Mouse (Mus musculus) Patski (cell line): ENCODE measurements at regions not wholly inside any gene's neighbourhood (a gene's known extent, or its start where the extent isn't known, plus 50 kb on each side); places are given as distances from the start of the nearest gene placed in this dataset.

Source experiments
- ATAC-seq: fragments of 100-300 bp; one replicate; pipeline ENCODE4 v1.8.0; 2021
- CTCF ChIA-PET: fragments of 350-600 bp; sonication (Branson Sonifier 250); formaldehyde crosslinking; loops from one replicate; lab custom pipeline; 2022; ENCODE audit warnings: inconsistent platforms; lab: Charles Lee
- POLR2A ChIA-PET: fragments of 350-600 bp; sonication (Branson Sonifier 250); formaldehyde crosslinking; loops from one replicate; lab custom pipeline; 2022; ENCODE audit warnings: antibody characterized with exemption, inconsistent platforms; lab: Charles Lee
- DNase-seq: peaks from one replicate; pipeline ENCODE4 v3.0.0-alpha.2; 2011; ENCODE audit warnings: low read depth, low spot score
- H3K27me3 ChIP-seq: fragments of 371-371 bp; one replicate; pipeline ENCODE4 v1.5.1; 2021
- CTCF ChIP-seq: fragments of 100-300 bp; IDR thresholded peaks from one replicate; pipeline ENCODE4 v1.5.1; 2021
- in situ Hi-C: fragments of 300-500 bp; cut with MboI; formaldehyde crosslinking; loops from 3 replicates; pipeline ENCODE4 v1.11.1; 2018; ENCODE audit warnings: low pct_unique_long_range_greater_than_20kb, mixed read lengths

- ChIA-PET POLR2A (interaction anchor here (0.5 kb wide), 1 partner anchor 19 kb away, joined by 3 read pairs; no protein-coding TSS in a partner anchor), CTCF (no interaction called here)
- ATAC-seq (no peak), DNase-seq (no peak)
- in situ Hi-C loops = no loop called here
- TF ChIP-seq CTCF = no peak
- no peaks in the 10 kb centered on the region for H3K27me3 ChIP-seq
These were observed 144.8 kb downstream of the Efnb2 start for GRCm38 (mm10) chr8:8516272-8516671.

GRCm38 (mm10) chr8:8499921-8500320 is 161.1 kb downstream of the Efnb2 start:
- no peak for TF ChIP-seq CTCF
- ChIA-PET CTCF (no interaction called here), POLR2A (no interaction called here)
- in situ Hi-C loops = no loop called here
- ATAC-seq = no peak
- no peak for DNase-seq
- H3K27me3 ChIP-seq = no peaks in the 10 kb centered on the region

- H3K27me3 ChIP-seq = no peaks in the 10 kb centered on the region
- no peak for ATAC-seq
- ChIA-PET CTCF (interaction anchor here (1.2 kb wide), 1 partner anchor 9 kb away, joined by 3 read pairs; no protein-coding TSS in a partner anchor), POLR2A (no interaction called here)
- in situ Hi-C loops = no loop called here
- no peak for DNase-seq
- TF ChIP-seq CTCF = no peak
These were observed 162.3 kb downstream of the Efnb2 start for GRCm38 (mm10) chr8:8498753-8499152.

- H3K27me3 ChIP-seq = no peaks in the 10 kb centered on the region
- no peak for ATAC-seq
- ChIA-PET POLR2A (interaction anchor here (0.7 kb wide), 1 partner anchor 9 kb away, joined by 3 read pairs; no protein-coding TSS in a partner anchor), CTCF (interaction anchor here (1.2 to 1.3 kb wide), 2 partner anchors 14 to 15 kb away, joined by 3 to 4 read pairs; no protein-coding TSS in a partner anchor)
- DNase-seq = no peak
- in situ Hi-C loops = no loop called here
- TF ChIP-seq CTCF = no peak
These were observed 165.6 kb downstream of the Efnb2 start for GRCm38 (mm10) chr8:8495472-8495871.

GRCm38 (mm10) chr8:8494281-8494680 is 166.8 kb downstream of the Efnb2 start:
- no peaks in the 10 kb centered on the region for H3K27me3 ChIP-seq
- DNase-seq (no peak), ATAC-seq (no peak)
- in situ Hi-C loops = no loop called here
- POLR2A ChIA-PET = no interaction called here
- no peak for TF ChIP-seq CTCF
- CTCF ChIA-PET = no interaction called here

- CTCF ChIA-PET = no interaction called here
- ATAC-seq (no peak), DNase-seq (no peak)
- no peak for TF ChIP-seq CTCF
- no peaks in the 10 kb centered on the region for H3K27me3 ChIP-seq
- POLR2A ChIA-PET = no interaction called here
- in situ Hi-C loops = no loop called here
These were observed 169.1 kb downstream of the Efnb2 start for GRCm38 (mm10) chr8:8491908-8492307.

- DNase-seq (no peak), ATAC-seq (no peak)
- POLR2A ChIA-PET = no interaction called here
- no peak for TF ChIP-seq CTCF
- CTCF ChIA-PET = interaction anchor here (1.2 to 1.3 kb wide), 2 partner anchors 8 to 34 kb away, joined by 3 read pairs; no protein-coding TSS in a partner anchor
- no peaks in the 10 kb centered on the region for H3K27me3 ChIP-seq
- in situ Hi-C loops = no loop called here
These were observed 171.3 kb downstream of the Efnb2 start for GRCm38 (mm10) chr8:8489784-8490183.

GRCm38 (mm10) chr8:8488695-8489571 is 172.1 kb downstream of the Efnb2 start:
- in situ Hi-C loops = no loop called here
- peak; percentile 35 for DNase-seq
- ATAC-seq = peak; percentile 82
- ChIA-PET CTCF (interaction anchor here (1.2 to 1.4 kb wide), 4 partner anchors 9 to 34 kb away, joined by 3 to 4 read pairs (median 3); no protein-coding TSS in a partner anchor), POLR2A (interaction anchor here (1.2 kb wide), 1 partner anchor 9 kb away, joined by 3 read pairs; no protein-coding TSS in a partner anchor)
- H3K27me3 ChIP-seq = no peaks in the 10 kb centered on the region
- no peak for TF ChIP-seq CTCF

- ATAC-seq (no peak), DNase-seq (no peak)
- no peaks in the 10 kb centered on the region for H3K27me3 ChIP-seq
- in situ Hi-C loops = no loop called here
- CTCF ChIA-PET = interaction anchor here (1.2 to 1.4 kb wide), 3 partner anchors 26 to 35 kb away, joined by 3 to 4 read pairs (median 3); no protein-coding TSS in a partner anchor
- TF ChIP-seq CTCF = no peak
- POLR2A ChIA-PET = interaction anchor here (1.2 kb wide), 1 partner anchor 9 kb away, joined by 3 read pairs; no protein-coding TSS in a partner anchor
These were observed 172.8 kb downstream of the Efnb2 start for GRCm38 (mm10) chr8:8488191-8488694.

- ChIA-PET CTCF (interaction anchor here (1.4 kb wide), 1 partner anchor 33 kb away, joined by 4 read pairs; no protein-coding TSS in a partner anchor), POLR2A (no interaction called here)
- in situ Hi-C loops = no loop called here
- TF ChIP-seq CTCF = no peak
- no peaks in the 10 kb centered on the region for H3K27me3 ChIP-seq
- ATAC-seq (peak; percentile 72), DNase-seq (no peak)
These were observed 173.3 kb downstream of the Efnb2 start for GRCm38 (mm10) chr8:8487706-8488105.
